Mouse (Mus musculus): ENCODE results near the gene Fam129b.

The Fam129b gene

DNA sequence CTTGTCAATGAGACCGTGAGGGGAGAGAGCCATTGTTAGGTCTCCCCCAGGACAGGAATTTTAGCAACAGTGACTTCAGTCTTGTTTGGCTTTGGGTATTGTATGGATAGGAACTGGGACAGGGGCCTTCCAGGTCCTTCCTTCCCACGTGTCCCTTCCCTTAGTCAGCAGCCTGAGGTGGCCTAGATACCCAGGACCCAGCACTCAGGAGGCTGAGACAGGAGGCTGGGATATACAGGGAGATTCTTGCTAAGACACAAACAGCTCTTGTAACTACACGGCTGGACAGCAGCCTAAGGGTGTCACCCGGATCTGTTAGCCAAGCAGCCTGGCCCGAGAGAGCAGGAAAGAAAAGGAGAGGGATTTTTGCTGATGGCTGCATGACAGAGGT, 16.3 kb upstream of the Fam129b start:
- no peak for DNase-seq (ENCODE audit: low read depth, low spot score)

DNA sequence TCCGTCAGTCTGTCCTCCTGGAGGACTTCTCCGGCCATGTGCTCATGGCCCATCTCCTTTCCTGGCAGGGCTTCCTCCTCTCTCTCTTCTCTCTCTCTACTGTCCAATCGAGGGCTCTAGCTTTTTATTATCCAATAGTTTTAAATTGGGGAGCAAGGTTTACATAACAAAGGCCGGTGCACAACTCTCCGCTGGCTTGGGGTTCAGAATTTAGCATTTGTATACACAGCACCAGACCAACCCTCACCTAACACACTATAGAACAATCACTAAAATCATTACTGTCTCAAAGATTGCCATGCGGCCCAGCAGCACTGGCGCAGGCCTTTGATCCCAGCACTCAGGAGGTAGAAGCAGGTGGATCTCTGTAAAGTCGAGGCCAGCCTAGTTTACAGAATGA, 15.1 kb upstream of the Fam129b start:
- DNase-seq (ENCODE audit: low read depth, low spot score) = no peak

DNA sequence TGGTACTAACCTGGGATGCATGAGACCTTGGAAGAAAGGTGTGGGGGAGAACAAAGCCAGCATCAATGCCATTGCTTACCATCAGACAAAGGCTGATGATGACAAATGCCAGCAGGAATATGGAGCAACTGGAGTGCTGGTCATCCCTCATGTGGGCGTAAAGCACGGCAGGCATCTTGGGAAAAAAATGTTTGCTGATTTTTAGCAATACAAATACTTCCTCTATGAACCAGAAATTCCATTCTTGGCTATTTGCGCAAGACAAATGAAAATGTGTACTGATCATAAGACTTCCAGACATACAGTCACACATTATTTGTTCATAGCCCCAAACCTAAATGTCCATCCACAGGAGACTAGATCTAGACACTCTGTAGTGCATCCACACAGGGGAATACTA, 12.6 kb upstream of the Fam129b start:
- no peak for DNase-seq (ENCODE audit: low read depth, low spot score)

DNA sequence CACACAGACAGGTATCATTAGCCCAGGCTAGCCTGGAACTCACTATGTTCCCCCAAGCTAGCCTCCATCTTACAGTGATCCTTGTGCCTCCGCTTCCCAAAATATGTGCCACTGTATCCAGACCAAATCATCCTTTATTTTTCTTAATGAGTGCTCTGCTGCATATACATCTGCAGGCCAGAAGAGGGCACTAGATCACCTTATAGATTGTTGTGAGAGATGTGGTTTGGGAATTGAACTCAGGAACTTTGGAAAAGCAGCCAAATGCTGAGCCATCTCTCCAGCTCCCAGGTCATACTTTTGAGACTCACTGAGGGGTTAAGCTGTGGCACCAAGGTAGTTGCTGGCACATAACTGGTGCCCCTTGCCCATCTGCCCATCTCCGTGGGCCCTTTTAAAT, 11.2 kb upstream of the Fam129b start:
- peak; percentile 50 for DNase-seq (ENCODE audit: low read depth, low spot score)

DNA sequence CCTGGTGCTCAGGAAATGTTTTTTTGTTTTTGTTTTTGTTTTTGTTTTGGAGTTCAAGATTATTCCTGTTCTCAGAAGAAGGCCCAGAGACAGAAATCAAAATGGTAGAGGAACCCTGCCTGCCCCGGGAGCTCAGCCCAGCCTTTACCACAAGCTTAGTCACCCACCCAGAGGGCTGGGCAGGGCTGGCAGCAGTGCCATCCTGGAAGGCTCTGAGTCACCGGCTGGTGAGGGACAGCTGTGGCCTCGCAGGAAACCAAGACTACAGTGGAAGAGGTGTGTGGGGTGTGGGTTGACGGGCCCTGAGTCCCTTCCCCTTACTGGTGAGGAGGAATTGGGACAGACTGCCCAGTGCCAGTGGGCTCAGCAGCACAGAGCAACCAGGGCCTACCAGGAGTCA, 8.6 kb upstream of the Fam129b start:
- no peak for DNase-seq (ENCODE audit: low read depth, low spot score)

DNA sequence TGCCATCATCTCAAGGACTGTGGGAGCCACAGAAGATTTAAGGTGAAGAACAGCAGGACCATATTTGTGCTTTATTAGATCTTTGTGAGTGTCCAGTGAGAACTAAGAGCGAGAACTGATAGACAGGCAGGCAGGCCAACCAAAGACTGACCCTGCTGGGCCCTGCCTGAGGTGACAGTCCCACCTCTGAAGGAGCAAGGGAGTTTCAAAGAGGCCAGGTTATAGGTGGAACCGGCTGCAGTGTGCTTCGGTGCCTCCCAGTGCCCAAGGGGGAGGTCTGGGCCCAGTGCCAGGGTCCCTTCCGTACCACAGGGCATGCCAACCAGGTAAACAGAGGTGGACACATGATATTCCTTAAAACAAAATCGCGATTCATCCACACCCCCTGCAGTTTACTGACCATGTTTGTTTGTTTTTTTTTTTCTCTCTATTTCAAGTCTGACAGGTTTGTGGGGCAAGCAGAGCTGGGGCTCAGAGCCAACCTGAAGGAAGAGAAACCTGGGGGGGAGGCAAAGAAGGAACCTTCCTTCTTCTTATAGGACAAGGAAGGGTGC, 6.1 kb upstream of the Fam129b start:
- DNase-seq (ENCODE audit: low read depth, low spot score) = no peak

DNA sequence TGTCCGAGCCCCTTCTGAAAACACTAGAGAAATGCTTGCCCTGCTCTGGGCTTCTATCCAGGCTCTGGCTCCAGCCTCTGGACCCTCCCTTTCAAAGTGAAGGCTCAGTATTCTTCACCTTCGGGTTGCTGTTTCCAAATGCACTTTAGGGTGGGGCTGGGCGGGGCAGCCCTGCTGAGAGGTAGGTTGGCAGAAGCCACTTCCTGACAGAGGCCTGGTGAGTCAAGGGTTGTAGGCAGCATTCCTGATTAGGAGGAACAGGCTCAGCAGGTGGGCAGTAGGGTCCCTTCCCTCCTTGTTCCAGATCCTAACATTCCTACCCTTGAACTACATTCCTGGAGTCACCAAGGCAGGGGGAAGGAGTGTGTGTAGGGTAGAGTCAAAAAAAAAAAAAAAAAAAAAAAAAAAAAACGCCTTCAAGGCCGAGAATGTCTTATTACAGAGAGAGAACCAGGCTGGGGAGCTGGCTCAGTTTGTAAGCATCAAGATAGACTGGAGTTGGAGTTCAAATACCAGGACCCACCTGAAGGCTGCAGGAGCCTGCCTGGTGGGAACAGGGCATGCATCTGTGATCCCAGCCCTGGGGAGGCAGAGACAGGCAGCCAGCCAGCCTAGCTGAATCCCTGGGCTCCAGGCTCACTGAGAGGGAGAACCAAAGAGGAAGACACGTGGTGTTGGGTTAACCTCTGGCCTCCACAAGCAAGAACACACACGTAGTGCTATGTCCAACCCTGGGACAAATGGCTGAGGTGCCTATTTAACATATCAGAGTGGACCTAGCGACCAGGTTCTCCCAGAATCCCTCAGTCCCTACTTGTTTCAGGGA, 5.4 kb upstream of the Fam129b start:
- DNase-seq (ENCODE audit: low read depth, low spot score) = no peak

DNA sequence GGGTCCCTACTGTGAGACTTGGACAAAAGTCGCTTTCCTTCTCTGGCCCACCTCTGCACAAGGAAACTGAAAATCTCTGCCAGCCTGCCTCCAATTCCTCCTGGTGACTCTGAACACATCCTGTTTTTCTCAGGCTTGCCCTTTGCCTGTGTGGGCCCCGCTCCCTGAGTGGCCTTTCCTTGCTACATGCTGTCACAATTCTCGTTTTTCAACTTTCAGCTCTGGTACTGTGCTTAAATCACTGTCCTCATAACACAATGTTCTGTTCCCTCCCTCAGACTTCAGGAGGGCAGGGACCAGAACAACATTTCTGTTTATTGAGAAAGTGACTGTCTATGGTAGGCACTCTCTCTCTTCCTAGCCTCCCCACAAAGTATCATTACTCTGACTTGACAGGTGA, 1.8 kb upstream of the Fam129b start:
- DNase-seq (ENCODE audit: low read depth, low spot score) = no peak

DNA sequence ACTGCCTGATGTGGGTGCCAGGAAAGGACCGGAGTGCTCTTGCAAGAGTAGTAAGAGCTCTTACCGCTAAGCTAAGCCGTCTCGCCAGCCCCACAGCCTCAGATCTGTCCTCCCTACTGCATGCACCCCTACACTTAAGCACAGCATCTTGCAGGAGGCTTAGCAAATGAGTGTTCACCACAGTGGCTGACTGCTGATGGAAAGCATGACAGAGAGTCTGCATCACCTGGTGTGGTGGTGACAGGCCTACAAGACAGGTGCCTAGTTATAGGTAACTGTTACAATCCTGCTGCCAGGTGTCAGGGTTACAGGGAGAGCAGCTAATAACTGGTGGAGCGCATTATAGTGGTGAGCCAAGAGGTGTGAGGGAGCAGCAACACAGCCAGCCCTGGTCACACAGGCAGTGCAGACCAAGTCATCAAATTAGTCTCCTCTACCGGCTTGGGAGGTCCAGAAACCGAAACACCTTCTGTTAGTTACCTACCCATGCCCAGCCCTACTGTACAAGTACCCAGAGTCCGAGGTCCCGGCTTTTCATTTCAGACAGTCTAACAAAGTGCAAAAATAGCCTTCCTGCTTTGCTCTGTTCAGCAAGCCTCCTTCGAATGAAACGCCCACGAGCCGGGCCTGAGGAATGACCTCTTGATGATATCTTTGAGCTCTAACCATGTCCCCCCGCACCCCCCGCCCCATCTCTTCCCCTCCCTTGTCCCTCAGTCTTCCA, 801 bp upstream of the Fam129b start:
- no peak for DNase-seq (ENCODE audit: low read depth, low spot score)

DNA sequence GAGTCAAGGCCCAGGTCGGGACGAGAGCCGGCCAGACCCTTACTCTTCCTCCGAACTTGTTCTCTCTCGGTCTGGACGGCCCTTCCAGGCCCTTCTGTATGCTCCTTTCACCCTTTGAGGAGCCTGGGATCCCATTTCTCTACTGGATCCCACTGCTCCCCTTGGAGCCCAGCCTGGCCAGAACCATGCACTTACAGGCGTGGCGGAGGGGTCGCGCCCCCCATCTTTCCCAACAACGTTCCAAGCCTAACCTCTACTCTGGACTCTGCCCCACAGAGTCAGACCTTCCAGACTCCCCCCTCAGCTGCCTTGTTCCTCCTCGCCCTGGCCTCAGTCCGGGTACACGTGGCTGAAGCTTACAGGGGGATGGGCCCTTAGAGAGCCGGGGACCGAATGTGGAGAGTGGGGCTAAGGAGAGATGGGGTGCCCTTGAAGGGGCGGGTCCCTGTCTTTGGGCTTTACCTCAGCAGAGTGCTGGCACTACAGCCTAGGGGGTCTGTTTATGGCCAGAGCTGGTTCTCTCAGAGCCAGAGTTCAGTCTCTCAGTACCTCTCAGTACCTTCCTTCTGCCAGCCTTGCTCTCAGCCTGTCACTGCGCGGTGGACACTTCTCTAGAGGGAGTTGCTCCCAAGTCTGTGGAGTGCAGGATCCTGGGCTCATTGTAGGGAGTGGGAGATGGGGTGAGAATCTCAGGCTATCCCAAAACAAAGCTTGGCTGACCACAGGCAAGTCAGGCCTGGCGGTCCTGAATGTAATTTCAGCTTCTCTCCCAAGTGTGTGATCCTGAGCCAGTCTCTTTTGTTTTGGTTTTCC, 782 bp downstream of the Fam129b start:
- no peak for DNase-seq (ENCODE audit: low read depth, low spot score)

DNA sequence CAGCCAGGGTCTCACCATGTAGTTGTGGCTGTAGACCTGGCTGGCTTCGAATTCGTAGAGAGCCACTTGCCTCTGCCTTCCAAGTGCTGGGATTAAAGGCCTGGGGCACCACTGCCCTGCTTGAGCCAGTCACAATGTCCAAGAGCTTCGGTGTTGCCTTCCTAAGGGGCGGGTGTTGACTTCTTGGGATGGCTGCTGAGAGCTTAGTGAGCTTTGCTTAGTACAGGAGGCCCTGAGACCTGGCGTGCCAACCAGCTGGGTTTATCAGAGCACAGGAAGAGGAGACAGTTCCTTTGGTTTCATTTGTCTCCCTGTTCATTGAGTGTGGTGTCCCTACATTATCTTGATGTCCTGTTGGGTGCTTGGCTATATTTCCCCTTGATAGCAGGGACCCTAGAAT, 1.4 kb downstream of the Fam129b start:
- no peak for DNase-seq (ENCODE audit: low read depth, low spot score)

DNA sequence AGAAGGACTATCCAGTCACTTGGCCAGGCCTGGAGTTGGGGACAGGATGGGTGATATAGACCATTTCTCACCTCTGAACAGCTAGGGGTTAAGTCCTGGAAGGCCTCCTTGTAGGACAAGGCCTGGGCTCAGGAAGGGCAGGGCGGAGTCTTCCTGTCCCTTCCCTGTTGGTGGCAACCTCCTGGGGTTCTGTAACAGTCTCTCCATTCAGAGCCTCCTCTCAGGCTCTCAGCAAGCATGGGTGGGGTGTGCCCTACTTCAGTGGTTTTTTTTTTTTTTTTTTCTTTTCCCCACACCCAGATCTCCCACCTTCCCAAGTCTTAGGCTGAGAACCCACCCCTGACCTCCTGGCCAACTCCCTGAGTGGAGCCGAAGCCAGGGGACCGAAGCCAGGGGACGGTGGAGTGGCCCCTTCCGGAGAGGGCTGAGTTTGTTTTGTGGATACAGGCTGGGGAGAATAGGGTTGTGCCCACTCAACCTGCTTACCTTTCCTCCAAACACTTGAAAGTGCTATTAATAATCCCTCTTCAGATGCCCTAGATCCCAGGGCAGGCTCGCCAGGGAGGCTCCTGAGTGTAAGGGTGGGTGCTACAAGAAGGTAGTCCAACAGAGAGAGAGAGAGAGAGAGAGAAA, 2.0 kb downstream of the Fam129b start:
- no peak for DNase-seq (ENCODE audit: low read depth, low spot score)

DNA sequence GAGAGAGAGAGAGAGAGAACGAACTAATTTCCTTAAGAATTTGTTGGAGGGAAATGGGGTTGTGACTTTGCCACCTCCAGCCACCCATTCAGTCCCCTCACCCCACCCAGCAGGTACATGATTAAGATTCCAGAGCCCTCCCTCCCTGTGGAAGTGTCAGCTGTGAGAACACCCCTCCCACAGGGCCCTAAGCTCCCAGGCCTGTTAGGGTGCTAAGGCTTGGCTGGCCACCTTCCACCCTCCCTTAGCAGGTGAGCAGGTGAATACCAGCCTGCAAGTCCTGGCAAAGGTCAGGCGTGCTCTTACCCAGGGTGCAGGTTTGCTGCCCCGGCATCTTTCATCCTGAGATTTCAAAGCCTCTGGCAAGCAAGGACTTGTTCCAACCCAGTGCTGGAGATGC, 2.5 kb downstream of the Fam129b start:
- DNase-seq (ENCODE audit: low read depth, low spot score) = no peak

DNA sequence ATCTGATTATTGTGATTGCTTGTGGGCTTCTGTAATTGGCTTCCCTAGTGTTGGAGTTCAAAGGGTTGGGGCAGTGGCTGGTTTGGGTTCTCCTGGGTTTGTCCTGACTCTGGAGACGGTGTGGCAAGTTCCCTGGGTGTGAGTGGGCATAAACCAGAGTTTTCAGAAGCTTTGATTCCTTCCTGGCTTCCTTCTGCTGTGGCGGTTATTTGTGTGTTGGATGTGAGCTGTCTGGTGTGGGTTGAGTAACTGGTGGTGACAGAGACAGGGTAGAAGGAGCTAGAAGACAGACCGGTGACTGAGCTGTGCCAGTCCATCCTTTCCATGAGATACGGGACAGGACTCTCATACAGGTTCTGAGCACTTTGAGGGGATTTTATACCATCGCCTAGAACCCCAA, 3.7 kb downstream of the Fam129b start:
- DNase-seq (ENCODE audit: low read depth, low spot score) = no peak

DNA sequence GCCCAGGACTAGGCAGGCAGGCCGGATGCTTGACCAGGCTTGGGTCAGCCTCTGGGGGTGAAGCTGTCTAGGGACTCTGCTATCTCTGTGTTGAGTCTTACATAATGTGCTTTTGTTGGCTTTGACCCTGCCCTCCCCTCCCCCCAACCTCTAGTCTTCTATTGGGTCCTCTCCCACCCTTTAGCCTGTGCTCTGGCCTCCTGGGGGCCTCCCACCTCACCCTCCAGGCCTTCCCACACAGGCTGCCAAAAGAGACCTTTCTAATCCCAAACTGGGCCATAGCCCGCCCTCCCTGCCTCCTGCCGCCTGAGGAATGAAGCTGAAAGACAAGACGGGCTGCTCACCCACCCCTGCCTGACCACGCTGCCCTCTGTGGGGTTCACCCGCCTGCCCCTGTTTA, 5.1 kb downstream of the Fam129b start:
- no peak for DNase-seq (ENCODE audit: low read depth, low spot score)

DNA sequence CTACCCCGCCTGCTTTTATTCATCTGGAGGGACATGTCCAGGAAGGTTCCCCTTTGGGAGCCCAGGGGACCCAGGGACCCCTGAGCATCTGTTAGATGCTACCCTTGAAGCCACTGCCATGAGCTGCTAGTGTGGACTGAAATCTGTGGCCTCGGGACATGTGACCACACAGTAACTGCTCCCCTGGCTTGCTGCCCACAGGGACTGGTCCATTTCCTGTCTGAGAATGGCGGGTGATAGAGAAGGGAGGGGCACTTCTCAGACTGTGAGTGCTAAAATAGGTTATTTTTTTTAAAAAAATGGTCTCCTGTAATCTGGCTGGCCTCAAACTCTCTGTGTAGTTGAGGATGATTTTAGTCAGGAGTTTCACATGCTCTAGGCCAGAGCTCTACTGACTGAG, 5.8 kb downstream of the Fam129b start:
- DNase-seq (ENCODE audit: low read depth, low spot score) = no peak

DNA sequence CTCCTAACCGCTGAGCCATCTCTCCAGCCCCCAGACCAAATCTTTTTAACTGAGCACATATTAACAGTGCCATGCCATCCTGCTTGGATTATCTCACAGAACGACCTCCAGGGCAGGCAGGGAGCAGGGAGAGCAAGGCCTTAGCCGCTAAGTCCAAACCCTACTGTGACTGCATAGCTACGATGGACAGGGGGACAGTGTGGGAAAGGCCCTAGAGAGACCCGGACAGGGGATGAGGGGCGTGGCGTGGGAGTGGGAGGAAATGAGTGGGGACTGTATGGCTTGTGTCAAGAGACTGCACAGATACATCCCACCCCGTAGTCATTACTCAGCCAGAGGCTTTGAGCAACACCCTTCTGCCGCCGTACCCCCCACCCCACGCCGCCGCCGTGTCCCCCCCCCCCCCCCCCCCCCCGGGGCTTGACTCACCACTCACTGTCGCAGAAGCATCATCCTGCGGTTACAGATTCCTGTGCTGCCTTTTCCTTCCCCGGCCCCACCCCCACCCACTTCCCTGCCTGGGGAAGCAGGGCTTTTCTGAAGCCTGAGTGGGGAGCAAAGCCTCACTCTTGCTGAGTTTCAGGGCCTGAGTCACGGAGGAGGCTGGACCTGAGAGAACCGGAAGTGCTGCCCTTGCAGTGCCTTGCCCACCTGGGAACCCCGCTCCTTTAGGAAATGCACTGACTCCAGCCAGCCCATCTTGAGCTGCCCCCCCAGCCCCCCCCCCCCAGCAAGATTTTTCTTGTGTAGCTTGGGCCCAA, 6.5 kb downstream of the Fam129b start:
- DNase-seq (ENCODE audit: low read depth, low spot score) = no peak

DNA sequence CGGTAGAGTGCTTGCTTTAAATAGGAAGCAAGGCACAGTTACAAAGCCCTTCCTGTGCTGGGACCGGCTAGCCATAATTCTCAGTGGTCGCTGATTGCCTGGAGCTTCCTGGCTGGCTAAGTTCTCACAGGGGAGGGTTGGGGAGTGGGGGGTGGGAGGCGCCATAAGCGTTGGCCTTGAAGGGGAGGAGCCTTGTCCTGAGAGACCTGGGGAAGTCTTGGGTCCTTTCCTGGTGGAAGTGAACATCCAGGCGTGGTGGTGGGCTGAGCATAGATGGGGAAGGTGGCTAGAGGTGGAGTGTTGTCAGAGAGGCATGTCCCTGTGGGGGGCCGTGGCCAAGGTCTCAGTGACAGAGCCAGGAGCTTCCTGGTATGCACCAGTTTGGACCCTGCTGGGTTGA, 8.8 kb downstream of the Fam129b start:
- no peak for DNase-seq (ENCODE audit: low read depth, low spot score)

DNA sequence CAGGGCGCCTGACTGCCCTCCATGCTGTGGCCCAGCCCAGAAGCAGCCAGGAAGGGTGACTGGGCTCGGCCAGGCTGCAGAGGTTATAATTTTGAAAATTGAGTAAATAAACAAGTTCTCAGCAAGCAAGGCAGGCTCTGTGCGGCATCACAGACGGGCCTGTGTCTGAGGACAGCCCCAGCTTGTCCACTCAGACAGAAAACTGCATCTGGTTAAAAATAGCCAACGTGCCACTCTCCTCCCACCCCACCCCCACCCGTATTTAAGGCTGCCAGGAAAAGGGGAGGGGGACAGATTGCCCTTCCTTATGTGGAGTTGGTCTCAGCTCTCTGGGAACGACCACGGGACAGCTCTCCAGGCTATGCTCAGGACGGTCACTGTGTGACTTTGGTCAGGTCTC, 12.1 kb downstream of the Fam129b start:
- DNase-seq (ENCODE audit: low read depth, low spot score) = peak; percentile 48

DNA sequence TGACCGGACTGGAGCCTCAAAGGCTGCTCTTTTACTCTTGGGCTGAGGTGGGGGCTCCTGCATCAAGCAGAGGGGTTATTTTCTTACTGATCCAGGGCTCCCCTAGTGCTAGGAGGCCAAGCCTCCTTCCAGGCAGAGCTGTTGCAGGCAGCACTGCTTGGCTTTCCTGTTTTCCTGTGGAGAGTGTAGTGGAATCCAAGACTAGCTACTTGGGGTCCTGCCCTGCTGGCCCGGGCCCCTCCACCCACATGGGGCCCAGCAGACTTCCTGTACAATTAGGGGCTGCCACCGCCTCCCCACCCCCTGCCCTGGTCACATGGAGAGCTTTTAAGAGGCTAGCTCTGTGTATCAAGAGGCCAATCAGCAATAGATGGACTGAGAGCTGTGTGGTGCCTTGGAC, 12.6 kb downstream of the Fam129b start:
- no peak for DNase-seq (ENCODE audit: low read depth, low spot score)

DNA sequence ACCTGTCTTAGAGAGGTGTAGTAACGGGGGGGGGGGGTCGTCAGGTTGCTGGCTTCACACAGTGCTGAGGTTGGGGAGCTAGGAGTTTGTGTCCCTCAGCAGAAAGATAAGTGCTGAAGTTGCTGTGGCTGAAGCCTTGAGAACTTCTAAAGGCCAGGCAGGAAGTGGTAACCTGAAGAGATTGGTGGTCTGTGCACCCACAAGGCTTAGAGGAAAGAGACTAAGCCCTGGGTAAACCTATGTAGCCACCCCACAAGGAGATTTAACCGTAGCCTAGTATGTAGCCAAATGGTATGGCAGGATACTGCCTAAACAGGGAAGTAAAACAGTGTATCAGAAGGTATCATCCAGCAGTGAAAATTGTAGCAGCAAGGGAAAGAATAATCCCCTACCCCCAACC, 14.4 kb downstream of the Fam129b start:
- DNase-seq (ENCODE audit: low read depth, low spot score) = no peak
